Mouse (Mus musculus) lung, postnatal 0 days (tissue): ENCODE measurements around the gene Paqr9. TPM values are rescaled to one million over a fixed set of nuclear protein-coding genes. Genes with fewer than 3 reads are reported as not detected.
A peak's percentile ranks its signal among the peaks of the same experiment; 100 is the strongest.
"Not testable (repeated sequence)": the region's sequence is repeated elsewhere in the genome, so short reads cannot be mapped to it uniquely, and the experiment has no call there.

Source experiments
- ATAC-seq: fragments of 200-750 bp; cut with Nextera tagmentation; 2 replicates; pipeline ENCODE4 v1.8.0; 2017; ENCODE audit warnings: moderate library complexity
- DNase-seq: peaks from one replicate; pipeline ENCODE4 v3.0.0-alpha.2; 2016; ENCODE audit warnings: low spot score
- H3K27ac ChIP-seq: fragments of 300-500 bp; sonication (generic); 2 replicates; pipeline ENCODE4 v1.5.1; 2014; ENCODE audit warnings: antibody characterized with exemption, mild to moderate bottlenecking, low read length, mixed read lengths
- H3K27me3 ChIP-seq: fragments of 300-500 bp; sonication (generic); replicated peaks from 2 replicates; pipeline ENCODE4 v1.6.1; 2014; ENCODE audit warnings: low read length, mixed read lengths; ENCODE audit not compliant: insufficient read depth
- H3K36me3 ChIP-seq: fragments of 300-500 bp; sonication (generic); 2 replicates; pipeline ENCODE4 v1.6.1; 2014; ENCODE audit warnings: low read length, mixed read lengths; ENCODE audit not compliant: insufficient read depth
- H3K4me1 ChIP-seq: fragments of 300-500 bp; sonication (generic); 2 replicates; pipeline ENCODE4 v1.6.1; 2014; ENCODE audit warnings: antibody characterized with exemption, low read depth, low read length, mixed read lengths; ENCODE audit not compliant: insufficient read depth
- H3K4me2 ChIP-seq: fragments of 300-500 bp; sonication (generic); replicated peaks from 2 replicates; pipeline ENCODE4 v1.6.1; 2014; ENCODE audit warnings: low read depth, mild to moderate bottlenecking, low read length, moderate library complexity, mixed read lengths
- H3K4me3 ChIP-seq: fragments of 300-500 bp; sonication (generic); 2 replicates; pipeline ENCODE4 v1.5.1; 2014; ENCODE audit warnings: low read depth, low read length
- H3K9ac ChIP-seq: fragments of 300-500 bp; sonication (generic); replicated peaks from 2 replicates; pipeline ENCODE4 v1.6.1; 2014; ENCODE audit warnings: low read depth, mild to moderate bottlenecking
- H3K9me3 ChIP-seq: fragments of 300-500 bp; sonication (generic); 2 replicates; pipeline ENCODE4 v1.6.1; 2016; ENCODE audit warnings: low read length, mixed read lengths
- CTCF ChIP-seq: IDR thresholded peaks from 2 replicates; pipeline ENCODE4 v1.5.1; 2016; ENCODE audit warnings: antibody characterized with exemption, mild to moderate bottlenecking
- EP300 ChIP-seq: IDR thresholded peaks from 2 replicates; pipeline ENCODE4 v1.6.1; 2016; ENCODE audit warnings: antibody characterized with exemption, mild to moderate bottlenecking, control low read depth
- WGBS: fragments of 180-500 bp; shearing (Covaris S2); extraction: QIAGEN DNeasy Blood & Tissue Kit; methylation state at CpG from one replicate; pipeline ENCODE4 v1.1.7; 2014; 5-methylcytosine and 5-hydroxymethylcytosine counted together
- polyA plus RNA-seq: library from polyadenylated mRNA; unstranded; fragments of >200 nt; fragmentation: Nextera tagmentation; extraction: Ambion mirVana; gene quantifications from 2 replicates; pipeline ENCODE4 v1.2.1, GENCODE M21; 2015

The Paqr9 gene
- polyA plus RNA-seq: 0.11 and 0.16 TPM in 2 replicates

DNA sequence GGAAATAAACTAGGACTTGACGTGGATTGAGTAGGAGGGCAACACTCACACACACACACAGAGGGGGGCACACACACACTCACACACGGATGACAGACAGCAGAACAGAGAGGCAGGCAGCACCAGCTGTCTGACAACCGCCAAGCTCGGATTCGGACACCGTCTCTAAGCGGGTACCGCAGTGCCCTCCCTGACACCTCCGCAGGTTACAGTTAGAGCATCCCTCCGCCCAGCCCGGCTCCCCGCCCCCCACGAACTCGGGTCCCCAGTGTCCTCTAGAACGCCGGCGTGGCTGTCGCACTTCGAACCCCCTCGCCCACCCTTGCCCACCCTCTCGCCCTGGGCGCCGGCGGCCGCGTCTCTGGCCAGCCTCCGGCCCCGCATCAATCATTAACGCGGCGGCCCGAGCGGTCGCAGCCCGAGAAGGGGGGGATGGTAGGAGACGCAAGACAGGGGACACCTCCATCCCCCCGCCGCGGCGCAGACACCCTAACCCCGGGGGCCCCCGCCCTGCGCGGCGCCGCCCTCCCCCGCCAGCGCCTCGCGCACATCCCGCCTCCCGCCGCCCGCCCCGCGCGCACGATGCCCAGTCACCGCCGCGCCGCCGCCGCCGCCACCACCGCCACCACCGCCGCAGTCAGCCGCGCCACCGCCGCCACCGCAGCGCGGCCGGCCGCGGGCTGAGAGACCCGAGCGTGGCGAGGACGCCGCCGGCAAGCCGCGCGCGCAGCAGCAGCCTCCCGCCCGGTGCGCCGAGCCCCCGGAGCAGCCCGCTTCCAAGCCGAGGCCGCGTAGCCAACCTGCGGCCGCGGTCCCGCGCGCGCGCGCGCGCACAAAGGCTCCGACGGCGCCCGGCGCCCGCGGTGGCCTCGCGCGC lies at the start of gene Paqr9:
TSS of gene Paqr9 (plus strand) at position 599 of the 877 bp plus-strand sequence.
- Histone ChIP-seq H3K9ac (no peak within 1 kb of the TSS), H3K4me3 (peak within 1 kb of the TSS; percentile 57), H3K9me3 (no peaks in the 10 kb centered on the region), H3K27ac (no peak within 1 kb of the TSS), H3K27me3 (peaks cover 37% of the 10 kb centered on the region), H3K4me2 (peak within 1 kb of the TSS; percentile 98), H3K4me1 (no peaks in the 10 kb centered on the region; the same call in 1 of the 2 replicates), H3K36me3 (no peaks in the 10 kb centered on the region)
- DNase-seq: no peak
- TF ChIP-seq EP300 (no peak), CTCF (no peak)
- peak; percentile 35 for ATAC-seq
- WGBS: 2% methylated on average over 21 of the region's 118 CpGs

GRCm38 (mm10) chr9:95510693-95511404 lies 48.6 kb upstream of the Paqr9 start:
- no peaks in the 10 kb centered on the region for H3K9me3 ChIP-seq
- peaks cover 7% of the 10 kb centered on the region; the same call in 1 of the 2 replicates for H3K4me1 ChIP-seq
- H3K27me3 ChIP-seq: no peaks in the 10 kb centered on the region
- peak overlapping the region; percentile 92; the same call in 1 of the 2 replicates for H3K27ac ChIP-seq
- ATAC-seq (no peak), DNase-seq (no peak)
- peak overlapping the region; percentile 99 for H3K4me3 ChIP-seq
- 3% methylated on average over 21 of the region's 21 CpGs for WGBS
- TF ChIP-seq CTCF (no peak), EP300 (no peak)
- peak overlapping the region; percentile 93 for H3K9ac ChIP-seq
- no peaks in the 10 kb centered on the region for H3K36me3 ChIP-seq
- H3K4me2 ChIP-seq: peak overlapping the region; percentile 85

DNA sequence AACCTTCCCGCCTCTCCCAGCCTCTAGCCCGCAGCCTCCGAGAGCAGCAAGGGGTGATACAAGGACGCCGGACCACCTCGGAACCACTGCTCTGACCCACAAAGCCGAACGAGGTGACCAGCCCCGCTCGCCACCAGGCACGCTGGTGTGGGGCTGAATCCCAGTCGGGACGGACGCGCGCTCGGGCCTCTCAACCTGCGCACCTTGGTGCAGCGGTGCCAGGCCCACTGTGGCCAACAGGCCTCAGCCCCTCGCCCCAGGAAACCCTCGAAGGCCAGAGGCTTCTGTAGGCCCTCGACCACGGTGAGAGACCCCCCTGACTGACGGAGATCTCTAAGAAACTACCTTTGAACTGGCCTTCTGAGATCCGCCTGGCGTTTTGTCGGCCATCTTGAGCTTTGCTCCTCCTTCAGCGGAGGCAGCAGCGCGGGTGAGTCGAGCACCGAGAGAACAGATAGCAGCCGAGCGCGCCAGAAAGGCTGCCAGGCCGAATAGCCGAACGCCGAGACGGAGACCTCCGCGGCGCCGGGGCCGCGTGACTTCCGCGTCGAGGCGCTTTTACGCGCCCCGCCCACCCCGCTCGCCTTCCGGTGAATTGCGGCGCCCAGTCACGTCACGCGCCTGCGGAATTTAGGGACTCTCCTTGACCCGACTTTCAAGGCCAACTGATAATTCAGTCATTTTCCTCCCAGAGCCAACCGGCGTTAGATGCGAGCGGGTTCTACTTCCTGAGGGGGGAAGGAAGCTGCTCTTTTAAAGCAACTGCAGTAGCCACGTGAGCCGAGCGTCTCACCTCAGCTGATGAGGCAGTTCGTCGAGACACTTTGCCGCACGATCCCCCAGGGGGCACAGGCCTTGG lies 47.8 kb upstream of the Paqr9 start, which contains the start of gene U2surp:
TSS of gene U2surp (minus strand) at position 525 of the 859 bp plus-strand sequence.
- H3K4me3 ChIP-seq: peak within 1 kb of the TSS; percentile 99
- H3K27me3 ChIP-seq: no peaks in the 10 kb centered on the region
- peaks cover 7% of the 10 kb centered on the region; the same call in 1 of the 2 replicates for H3K4me1 ChIP-seq
- WGBS: under 1% methylated on average over 74 of the region's 74 CpGs
- DNase-seq (peak; percentile 98), ATAC-seq (peak; percentile 97)
- peak within 1 kb of the TSS; percentile 92 for H3K27ac ChIP-seq
- no peaks in the 10 kb centered on the region for H3K9me3 ChIP-seq
- H3K36me3 ChIP-seq: no peaks in the 10 kb centered on the region
- peak within 1 kb of the TSS; percentile 93 for H3K9ac ChIP-seq
- peak within 1 kb of the TSS; percentile 85 for H3K4me2 ChIP-seq
- TF ChIP-seq EP300: no peak
- no peak for TF ChIP-seq CTCF

DNA sequence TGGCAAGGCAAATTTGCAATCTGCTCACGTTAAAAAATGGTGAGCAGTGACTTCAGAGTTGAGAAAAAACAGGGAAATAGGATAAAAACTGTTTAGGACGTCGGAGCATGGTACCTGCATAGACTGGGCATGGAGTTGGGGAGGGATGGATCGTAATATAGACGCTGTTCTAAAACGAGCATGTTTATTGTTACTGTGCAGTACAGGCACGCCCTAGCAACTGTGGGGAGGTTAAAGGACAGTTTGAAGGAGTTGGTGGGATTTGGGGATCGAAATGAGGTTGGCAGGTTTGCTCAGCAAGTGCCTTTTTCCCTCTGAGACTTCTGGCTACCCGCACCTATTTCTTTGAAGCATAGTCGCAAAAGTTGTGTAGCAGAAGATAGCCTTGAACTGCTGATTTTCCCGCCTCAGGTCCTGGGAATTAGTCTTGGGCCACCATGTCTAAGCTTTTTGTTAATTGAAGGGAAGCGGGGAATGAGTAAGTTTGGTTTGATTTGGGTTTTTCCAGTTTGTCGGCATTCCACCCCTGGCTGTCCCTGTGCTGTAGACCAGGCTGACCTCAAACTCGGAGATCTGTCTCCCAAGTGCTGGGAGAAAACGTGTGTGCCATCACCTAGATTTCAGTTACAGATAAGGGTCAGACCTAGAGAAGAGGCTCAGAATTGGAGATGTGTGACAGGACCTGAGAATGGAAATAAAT lies 47.0 kb upstream of the Paqr9 start:
- ATAC-seq (peak; percentile 23; the same call in 1 of the 2 replicates), DNase-seq (no peak)
- no peaks in the 10 kb centered on the region for H3K36me3 ChIP-seq
- H3K9ac ChIP-seq: peak overlapping the region; percentile 43
- no peaks in the 10 kb centered on the region for H3K9me3 ChIP-seq
- peak; percentile 45 for TF ChIP-seq CTCF
- TF ChIP-seq EP300: no peak
- WGBS: 16% methylated on average over 15 of the region's 15 CpGs
- peak overlapping the region; percentile 99 for H3K4me3 ChIP-seq
- H3K4me2 ChIP-seq: peak overlapping the region; percentile 85
- H3K4me1 ChIP-seq: peaks cover 7% of the 10 kb centered on the region; the same call in 1 of the 2 replicates
- H3K27me3 ChIP-seq: no peaks in the 10 kb centered on the region
- H3K27ac ChIP-seq: peak overlapping the region; percentile 92

DNA sequence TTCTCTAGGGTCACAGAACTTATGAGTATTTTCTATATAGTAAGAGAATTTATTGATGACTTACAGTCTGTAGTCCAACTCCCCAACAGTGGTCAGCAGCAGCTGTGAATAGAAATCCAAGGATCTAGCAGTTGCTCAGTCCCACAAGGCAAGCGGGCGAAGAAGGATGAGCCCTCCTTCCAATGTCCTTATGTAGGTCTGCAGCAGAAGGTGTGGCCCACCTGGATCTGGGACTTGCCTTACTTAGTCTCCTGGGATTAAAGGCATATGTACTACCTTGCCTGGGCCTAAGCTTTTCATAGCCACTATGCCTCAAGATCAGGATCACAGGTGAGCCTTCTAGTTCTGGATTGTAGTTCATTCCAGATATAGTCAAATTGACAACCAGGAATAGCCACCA lies 45.7 kb upstream of the Paqr9 start:
- H3K9ac ChIP-seq: no peak overlapping the region
- H3K36me3 ChIP-seq: no peaks in the 10 kb centered on the region
- no peak overlapping the region for H3K4me3 ChIP-seq
- no peaks in the 10 kb centered on the region for H3K27me3 ChIP-seq
- H3K4me1 ChIP-seq: peaks cover 7% of the 10 kb centered on the region; the same call in 1 of the 2 replicates
- TF ChIP-seq EP300 (no peak), CTCF (no peak)
- no peaks in the 10 kb centered on the region for H3K9me3 ChIP-seq
- H3K4me2 ChIP-seq: no peak overlapping the region
- 98% methylated on average over 2 of the region's 2 CpGs for WGBS
- no peak overlapping the region for H3K27ac ChIP-seq
- DNase-seq (no peak), ATAC-seq (no peak)

DNA sequence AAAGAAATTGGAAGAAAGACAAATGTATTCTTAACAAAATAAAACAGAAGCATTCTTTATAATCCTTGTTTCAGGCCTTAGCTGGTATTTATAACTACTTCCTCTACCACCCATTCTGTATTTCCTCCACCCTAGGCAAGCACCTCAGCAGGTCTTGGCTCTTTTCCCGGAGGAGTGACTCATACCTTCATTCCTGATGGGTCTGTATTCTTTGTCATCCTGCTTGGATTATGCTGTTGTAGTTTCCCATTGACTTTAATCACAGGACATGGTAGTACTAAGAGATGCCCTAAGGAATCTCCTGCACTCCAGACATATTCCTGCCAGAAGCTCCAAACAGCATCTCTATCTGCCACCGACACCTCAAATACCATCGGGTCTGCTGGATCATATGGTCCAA lies 45.1 kb upstream of the Paqr9 start:
- not testable (repeated sequence) for H3K36me3 ChIP-seq, H3K4me1 ChIP-seq, H3K9ac ChIP-seq, H3K27me3 ChIP-seq, H3K27ac ChIP-seq, ATAC-seq, H3K9me3 ChIP-seq, H3K4me3 ChIP-seq, H3K4me2 ChIP-seq
- WGBS: 76% methylated on average over 3 of the region's 3 CpGs
- DNase-seq: peak; percentile 35
